In genomic region chr7:49326967-49327742, GRCm38 (mm10) we compare ENCODE assay signal across 19 mouse cellular contexts.
DNase-seq lines count a peak whose midpoint lies in the region; ATAC-seq and TF ChIP-seq lines count a peak whose summit lies in the region.
"Had no signal": no experiment of that assay in that cellular context is flagged by ENCODE, and none has a peak within 500 bp of the region (broad histone marks: within the 10 kb centered on the region; RNA-seq: fewer than 3 reads in every experiment).

No protein-coding gene starts in this region.

- no peak for TF ChIP-seq CTCF in stomach, postnatal 0 days (IDR thresholded peaks at IDR 0.05; ENCODE audit: low read depth)

- H3K36me3 ChIP-seq in heart, embryonic 15.5 days, result no peaks in the 10 kb centered on the region
- no peaks in the 10 kb centered on the region for H3K36me3 ChIP-seq in stomach, embryonic 15.5 days
- H3K36me3 ChIP-seq in stomach, postnatal 0 days (ENCODE audit: control insufficient read depth, insufficient read depth, low read length), result no peaks in the 10 kb centered on the region
- H3K36me3 ChIP-seq in liver, embryonic 13.5 days, result no peaks in the 10 kb centered on the region
- no peaks in the 10 kb centered on the region for H3K36me3 ChIP-seq in stomach, embryonic 16.5 days (ENCODE audit: control insufficient read depth, insufficient read depth, low read length)
- H3K36me3 ChIP-seq in neural tube, embryonic 15.5 days, result no peaks in the 10 kb centered on the region
- H3K36me3 ChIP-seq: heart, embryonic 12.5 days; kidney, embryonic 15.5 days; limb, embryonic 13.5 days; midbrain, embryonic 15.5 days had no signal

- H3K27me3 ChIP-seq in heart, embryonic 15.5 days, result no peaks in the 10 kb centered on the region
- H3K27me3 ChIP-seq in stomach, embryonic 15.5 days (replicated peaks), result no peaks in the 10 kb centered on the region
- H3K27me3 ChIP-seq in stomach, postnatal 0 days (ENCODE audit: control insufficient read depth, insufficient read depth, low read length), result no peaks in the 10 kb centered on the region
- H3K27me3 ChIP-seq in liver, embryonic 13.5 days, result no peaks in the 10 kb centered on the region
- no peaks in the 10 kb centered on the region for H3K27me3 ChIP-seq in stomach, embryonic 16.5 days (ENCODE audit: control insufficient read depth, insufficient read depth, low read length)
- no peaks in the 10 kb centered on the region for H3K27me3 ChIP-seq in neural tube, embryonic 15.5 days (replicated peaks)
- H3K27me3 ChIP-seq: kidney, embryonic 15.5 days; limb, embryonic 13.5 days; midbrain, embryonic 15.5 days had no signal

- DNase-seq in heart, postnatal 14 days, result no peak
- DNase-seq in stomach, postnatal 0 days (ENCODE audit: low spot score), result no peak
- DNase-seq in liver, embryonic 13.5 days, result peak; percentile 41
- no peak for DNase-seq in natural killer cell, adult 2 months (ENCODE audit: low spot score in 2 of 2)
- DNase-seq: cerebellum, adult 8-10 months; forebrain, postnatal 0 days; kidney, postnatal 4 days; retina, postnatal 1 day; thymus, postnatal 25 days had no signal

- peaks cover 28% of the 10 kb centered on the region for H3K4me1 ChIP-seq in heart, embryonic 15.5 days (replicated peaks)
- peaks cover 36% of the 10 kb centered on the region for H3K4me1 ChIP-seq in stomach, embryonic 15.5 days
- H3K4me1 ChIP-seq in stomach, postnatal 0 days (replicated peaks; ENCODE audit: control insufficient read depth, insufficient read depth), result no peaks in the 10 kb centered on the region
- peaks cover 41% of the 10 kb centered on the region for H3K4me1 ChIP-seq in liver, embryonic 13.5 days (replicated peaks)
- peaks cover 33% of the 10 kb centered on the region for H3K4me1 ChIP-seq in stomach, embryonic 16.5 days (ENCODE audit: control insufficient read depth, insufficient read depth, low read length)
- peaks cover 10% of the 10 kb centered on the region for H3K4me1 ChIP-seq in neural tube, embryonic 15.5 days

- no peak overlapping the region for H3K27ac ChIP-seq in heart, embryonic 15.5 days
- no peak overlapping the region for H3K27ac ChIP-seq in stomach, embryonic 15.5 days
- H3K27ac ChIP-seq in stomach, postnatal 0 days (replicated peaks), result no peak overlapping the region
- H3K27ac ChIP-seq in liver, embryonic 13.5 days, result peak overlapping the region; percentile 80
- H3K27ac ChIP-seq in stomach, embryonic 16.5 days (ENCODE audit: low read length), result peak overlapping the region; percentile 48
- H3K27ac ChIP-seq in neural tube, embryonic 15.5 days (replicated peaks), result no peak overlapping the region
- H3K27ac ChIP-seq: limb, embryonic 13.5 days; macrophage; midbrain, embryonic 15.5 days had no signal

- H3K4me2 ChIP-seq in heart, embryonic 15.5 days, result no peak overlapping the region
- H3K4me2 ChIP-seq in stomach, embryonic 15.5 days, result no peak overlapping the region
- no peak overlapping the region for H3K4me2 ChIP-seq in stomach, postnatal 0 days (replicated peaks; ENCODE audit: low read depth)
- H3K4me2 ChIP-seq in liver, embryonic 13.5 days, result peak overlapping the region; percentile 30
- H3K4me2 ChIP-seq in stomach, embryonic 16.5 days (ENCODE audit: low read depth, low read length), result no peak overlapping the region
- no peak overlapping the region for H3K4me2 ChIP-seq in neural tube, embryonic 15.5 days
- H3K4me2 ChIP-seq: heart, embryonic 12.5 days; kidney, embryonic 15.5 days; limb, embryonic 13.5 days; midbrain, embryonic 15.5 days had no signal

- H3K9me3 ChIP-seq in heart, embryonic 15.5 days (replicated peaks), result no peaks in the 10 kb centered on the region
- H3K9me3 ChIP-seq in stomach, embryonic 15.5 days, result no peaks in the 10 kb centered on the region
- H3K9me3 ChIP-seq in stomach, postnatal 0 days (ENCODE audit: control insufficient read depth, low read length), result no peaks in the 10 kb centered on the region
- no peaks in the 10 kb centered on the region for H3K9me3 ChIP-seq in liver, embryonic 13.5 days (replicated peaks)
- no peaks in the 10 kb centered on the region for H3K9me3 ChIP-seq in stomach, embryonic 16.5 days (replicated peaks; ENCODE audit: control insufficient read depth, low read length)
- H3K9me3 ChIP-seq in neural tube, embryonic 15.5 days (replicated peaks), result no peaks in the 10 kb centered on the region
- H3K9me3 ChIP-seq: limb, embryonic 13.5 days; midbrain, embryonic 15.5 days had no signal

- no peak overlapping the region for H3K9ac ChIP-seq in heart, embryonic 15.5 days
- H3K9ac ChIP-seq in stomach, embryonic 15.5 days, result no peak overlapping the region
- H3K9ac ChIP-seq in stomach, postnatal 0 days (ENCODE audit: low read length), result no peak overlapping the region
- H3K9ac ChIP-seq in liver, embryonic 13.5 days, result no peak overlapping the region; the same call in 1 of the 2 replicates
- H3K9ac ChIP-seq in stomach, embryonic 16.5 days (ENCODE audit: low read length), result no peak overlapping the region
- H3K9ac ChIP-seq in neural tube, embryonic 15.5 days (replicated peaks), result no peak overlapping the region
- H3K9ac ChIP-seq: forebrain, postnatal 0 days; heart, embryonic 12.5 days; kidney, embryonic 15.5 days; limb, embryonic 13.5 days; midbrain, embryonic 15.5 days had no signal

- WGBS in heart, embryonic 15.5 days, result 41% methylated on average over 9 of the region's 9 CpGs
- 68% methylated on average over 9 of the region's 9 CpGs for WGBS in stomach, embryonic 15.5 days
- WGBS in stomach, postnatal 0 days, result 76% methylated on average over 9 of the region's 9 CpGs
- 35% methylated on average over 9 of the region's 9 CpGs for WGBS in liver, embryonic 13.5 days (ENCODE audit: insufficient replicate concordance)
- WGBS in stomach, embryonic 16.5 days, result 71% methylated on average over 9 of the region's 9 CpGs
- 89% methylated on average over 9 of the region's 9 CpGs for WGBS in neural tube, embryonic 15.5 days

- ATAC-seq in heart, embryonic 15.5 days (replicated peaks; ENCODE audit: insufficient number of reproducible peaks, insufficient read depth, low FRiP score, low read depth), result peak; percentile 33
- ATAC-seq in stomach, embryonic 15.5 days (ENCODE audit: insufficient read depth, low FRiP score, low read depth), result peak; percentile 63; the same call in 1 of the 2 replicates
- no peak for ATAC-seq in stomach, postnatal 0 days (ENCODE audit: low FRiP score, low TSS enrichment)
- ATAC-seq in liver, embryonic 13.5 days (ENCODE audit: low read depth), result peak; percentile 83
- 0 out of 2 replicates have a peak, but pooled peaks have one; percentile 15 for ATAC-seq in stomach, embryonic 16.5 days (ENCODE audit: insufficient read depth, low FRiP score)
- ATAC-seq in neural tube, embryonic 15.5 days (ENCODE audit: low FRiP score), result no peak
- ATAC-seq: forebrain, postnatal 0 days; midbrain, embryonic 15.5 days had no signal

- no peak overlapping the region for H3K4me3 ChIP-seq in heart, embryonic 15.5 days
- no peak overlapping the region for H3K4me3 ChIP-seq in stomach, embryonic 15.5 days (replicated peaks)
- no peak overlapping the region for H3K4me3 ChIP-seq in stomach, postnatal 0 days (ENCODE audit: low read depth, low read length)
- H3K4me3 ChIP-seq in liver, embryonic 13.5 days (replicated peaks), result no peak overlapping the region
- H3K4me3 ChIP-seq in stomach, embryonic 16.5 days (replicated peaks; ENCODE audit: low read length), result no peak overlapping the region
- H3K4me3 ChIP-seq in neural tube, embryonic 15.5 days (replicated peaks), result no peak overlapping the region
- H3K4me3 ChIP-seq: heart, embryonic 12.5 days; kidney, embryonic 15.5 days; limb, embryonic 13.5 days; midbrain, embryonic 15.5 days; myocyte had no signal

- intact Hi-C loops in heart, postnatal 14 days (cut with DNase I), result no loop called here

- no peak for TF ChIP-seq EP300 in stomach, postnatal 0 days (optimal IDR thresholded peaks at IDR 0.05)

Comparison
In these comparisons a context has a peak if more than half of its experiments do, and no peak if none do; other contexts are left out.
1. ATAC-seq: peak in heart, embryonic 15.5 days (single experiment), stomach, embryonic 15.5 days (single experiment), liver, embryonic 13.5 days (single experiment) and stomach, embryonic 16.5 days (single experiment); none in stomach, postnatal 0 days (single experiment) and neural tube, embryonic 15.5 days (single experiment).
2. H3K27ac ChIP-seq: peak in liver, embryonic 13.5 days (single experiment) and stomach, embryonic 16.5 days (single experiment); none in heart, embryonic 15.5 days (single experiment), stomach, embryonic 15.5 days (single experiment), stomach, postnatal 0 days (single experiment) and neural tube, embryonic 15.5 days (single experiment).